Mouse (Mus musculus) testis, postnatal 10 days (tissue): ENCODE results near the gene Serinc4.
"Not testable (repeated sequence)": the region's sequence is repeated elsewhere in the genome, so short reads cannot be mapped to it uniquely, and the experiment has no call there.

Source experiments
- DNase-seq: peaks from one replicate; pipeline ENCODE4 v3.0.0; 2021; ENCODE audit warnings: low spot score

Serinc4 gene

GRCm38 (mm10) chr2:121456692-121457642 lies at the start of gene Serinc4:
TSS of gene Serinc4 (minus strand) at chr2:121456781.
- peak; percentile 86 for DNase-seq

GRCm38 (mm10) chr2:121501550-121501949 lies 45.0 kb upstream of the Serinc4 start:
- DNase-seq: not testable (repeated sequence)

- not testable (repeated sequence) for DNase-seq
Observed at GRCm38 (mm10) chr2:121484403-121484802, 27.8 kb upstream of the Serinc4 start.

- no peak for DNase-seq
Observed at GRCm38 (mm10) chr2:121483576-121483975, 27.0 kb upstream of the Serinc4 start.

GRCm38 (mm10) chr2:121480916-121481315 lies 24.3 kb upstream of the Serinc4 start:
- DNase-seq: not testable (repeated sequence)

- no peak for DNase-seq
Observed at GRCm38 (mm10) chr2:121480498-121480897, 23.9 kb upstream of the Serinc4 start.

- DNase-seq: no peak
Observed at GRCm38 (mm10) chr2:121477491-121478266, 21.1 kb upstream of the Serinc4 start.

- DNase-seq: not testable (repeated sequence)
Observed at GRCm38 (mm10) chr2:121475306-121475705, 18.7 kb upstream of the Serinc4 start.

GRCm38 (mm10) chr2:121474180-121474535 lies 17.6 kb upstream of the Serinc4 start:
- no peak for DNase-seq

- peak; percentile 79 for DNase-seq
Observed at GRCm38 (mm10) chr2:121473301-121474179, 17.0 kb upstream of the Serinc4 start, which contains the start of gene Mfap1b. TSS of gene Mfap1b (minus strand) at chr2:121474067.

- DNase-seq: not testable (repeated sequence)
Observed at GRCm38 (mm10) chr2:121472783-121473182, 16.2 kb upstream of the Serinc4 start.

GRCm38 (mm10) chr2:121468982-121469381 lies 12.4 kb upstream of the Serinc4 start:
- DNase-seq: not testable (repeated sequence)

- DNase-seq: no peak
Observed at GRCm38 (mm10) chr2:121460071-121460470, 3.5 kb upstream of the Serinc4 start.

- DNase-seq: no peak
Observed at GRCm38 (mm10) chr2:121455534-121455933, 1.0 kb downstream of the Serinc4 start.

- no peak for DNase-seq
Observed at GRCm38 (mm10) chr2:121453917-121454316, 2.7 kb downstream of the Serinc4 start.

GRCm38 (mm10) chr2:121452990-121453389 lies 3.6 kb downstream of the Serinc4 start, which contains the start of gene Hypk:
TSS of gene Hypk (plus strand) at chr2:121453290.
- DNase-seq: no peak

GRCm38 (mm10) chr2:121452361-121452760 lies 4.2 kb downstream of the Serinc4 start:
- no peak for DNase-seq

GRCm38 (mm10) chr2:121450093-121450492 lies 6.5 kb downstream of the Serinc4 start:
- DNase-seq: no peak

- no peak for DNase-seq
Observed at GRCm38 (mm10) chr2:121449545-121450011, 7.0 kb downstream of the Serinc4 start.

GRCm38 (mm10) chr2:121448739-121449535 lies 7.6 kb downstream of the Serinc4 start, which contains the start of gene Serf2:
TSS of gene Serf2 (plus strand) at chr2:121449195.
- peak; percentile 100 for DNase-seq
